Mouse (Mus musculus): ENCODE results near the gene Ggta1. TPM values are rescaled to one million over a fixed set of nuclear protein-coding genes. Genes with fewer than 3 reads are reported as not detected.

The Ggta1 gene
- total RNA-seq, 1 experiment from 2014 or later, result 14.3 TPM

DNA sequence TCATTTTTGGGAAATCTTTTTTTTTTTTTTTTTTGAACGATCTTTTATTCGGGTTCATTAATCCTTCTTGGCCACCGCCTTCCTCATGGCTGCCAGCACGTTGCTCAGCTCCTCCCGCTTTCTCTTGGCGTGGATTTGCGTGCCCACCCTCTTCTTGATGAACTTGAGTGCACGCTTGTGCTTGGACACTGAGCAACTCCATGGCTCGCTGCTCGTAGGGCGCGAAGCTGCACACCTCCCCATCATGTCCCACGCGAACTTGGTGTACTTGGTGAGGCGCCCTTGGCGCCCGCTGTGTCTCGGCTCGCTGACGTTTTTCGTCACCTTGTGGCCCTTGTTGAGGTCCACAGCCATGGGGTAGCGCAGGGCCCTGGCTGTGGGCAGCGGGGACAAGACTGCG, 28.1 kb upstream of the Ggta1 start:
- DNase-seq, result no peak

DNA sequence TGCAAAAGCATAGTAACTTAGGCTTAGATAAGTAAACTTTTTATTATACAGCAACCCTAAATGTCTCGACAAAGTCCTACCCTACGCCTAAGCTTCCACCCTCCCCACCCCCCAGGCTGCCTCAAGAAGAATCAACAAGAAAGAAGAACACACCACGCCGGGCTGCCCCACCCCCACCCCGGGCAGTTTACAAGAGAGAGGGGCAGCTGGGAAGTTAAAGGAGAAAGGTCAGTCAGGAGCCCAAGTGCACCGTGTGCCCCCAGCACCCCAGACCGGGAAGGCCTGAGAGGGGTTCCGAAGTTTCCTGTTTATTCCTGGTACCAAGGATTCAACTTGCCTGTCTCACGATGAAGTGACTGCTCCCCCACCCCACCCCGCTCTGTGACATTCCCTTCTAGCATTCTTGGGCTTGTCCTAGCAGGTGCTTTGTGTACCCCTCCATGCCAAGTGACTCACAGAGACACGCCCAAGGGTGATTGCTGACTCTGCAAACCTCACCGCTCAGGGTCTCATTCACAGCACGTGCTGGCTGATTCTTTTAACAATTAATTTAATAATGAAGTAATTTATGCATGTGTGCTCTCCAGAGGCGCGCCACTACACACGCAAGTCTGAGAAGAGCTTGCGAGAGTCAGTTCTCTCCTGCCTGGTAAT, 27.6 kb upstream of the Ggta1 start:
- DNase-seq, result no peak

- DNase-seq, result no peak
These were observed 24.7 kb upstream of the Ggta1 start for GRCm38 (mm10) chr2:35487700-35488099.

DNA sequence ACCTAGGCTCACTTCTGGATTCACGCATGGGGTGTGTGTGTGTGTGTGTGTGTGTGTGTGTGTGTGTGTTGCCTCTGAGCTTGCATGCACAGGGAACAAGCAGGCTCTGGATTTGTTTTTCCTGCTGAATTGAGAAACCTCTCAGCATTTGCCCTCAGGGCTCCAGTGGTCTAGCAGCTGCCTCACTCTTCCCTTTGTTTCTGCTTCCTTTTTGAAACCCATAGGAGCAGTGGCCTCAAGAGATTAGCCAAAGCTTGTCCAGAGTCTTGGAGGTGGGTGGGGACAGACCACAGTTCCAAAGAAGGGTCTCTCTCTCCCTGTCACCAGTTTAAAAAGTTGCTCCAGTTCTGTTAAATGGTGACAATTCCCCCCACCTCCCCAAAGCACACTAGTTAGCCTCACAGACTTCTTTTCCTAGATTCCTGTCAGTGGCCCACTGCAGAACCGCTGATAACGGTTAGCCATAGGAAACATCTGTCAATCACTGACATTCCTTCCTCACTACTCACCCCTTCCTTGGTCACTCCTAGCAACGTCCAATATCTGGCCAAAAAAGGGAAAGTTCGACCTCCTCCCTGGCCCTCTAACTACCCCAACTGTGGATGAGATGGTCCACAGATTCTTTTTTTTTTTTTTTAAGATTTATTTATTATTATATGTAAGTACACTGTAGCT, 24.1 kb upstream of the Ggta1 start:
- no peak for DNase-seq

DNA sequence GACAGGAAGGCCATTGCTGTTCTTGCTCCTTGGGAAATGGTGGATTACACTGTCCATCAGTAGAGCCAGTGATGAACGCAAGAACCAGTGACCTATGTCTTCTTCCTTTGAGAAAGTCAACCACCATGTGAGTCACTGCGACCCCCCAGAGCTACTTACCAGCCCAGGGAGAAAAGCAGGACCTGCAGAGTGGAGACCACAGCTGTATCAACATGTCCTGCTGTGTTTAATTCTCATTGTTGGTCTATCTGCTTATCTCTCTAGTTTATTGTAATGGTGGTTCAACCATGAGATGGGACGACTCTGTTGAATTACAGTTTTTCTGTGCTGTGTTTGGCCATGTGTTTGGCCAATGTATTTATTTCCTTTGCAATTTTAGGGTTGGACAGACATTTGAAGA, 21.1 kb upstream of the Ggta1 start:
- DNase-seq, result no peak

GRCm38 (mm10) chr2:35483402-35483801, 20.4 kb upstream of the Ggta1 start:
- DNase-seq, result no peak

GRCm38 (mm10) chr2:35481322-35481990, 18.4 kb upstream of the Ggta1 start:
- no peak for DNase-seq

- no peak for DNase-seq
These were observed 17.0 kb upstream of the Ggta1 start for GRCm38 (mm10) chr2:35480073-35480472.

GRCm38 (mm10) chr2:35478812-35479122, 15.7 kb upstream of the Ggta1 start:
- DNase-seq, result no peak

DNA sequence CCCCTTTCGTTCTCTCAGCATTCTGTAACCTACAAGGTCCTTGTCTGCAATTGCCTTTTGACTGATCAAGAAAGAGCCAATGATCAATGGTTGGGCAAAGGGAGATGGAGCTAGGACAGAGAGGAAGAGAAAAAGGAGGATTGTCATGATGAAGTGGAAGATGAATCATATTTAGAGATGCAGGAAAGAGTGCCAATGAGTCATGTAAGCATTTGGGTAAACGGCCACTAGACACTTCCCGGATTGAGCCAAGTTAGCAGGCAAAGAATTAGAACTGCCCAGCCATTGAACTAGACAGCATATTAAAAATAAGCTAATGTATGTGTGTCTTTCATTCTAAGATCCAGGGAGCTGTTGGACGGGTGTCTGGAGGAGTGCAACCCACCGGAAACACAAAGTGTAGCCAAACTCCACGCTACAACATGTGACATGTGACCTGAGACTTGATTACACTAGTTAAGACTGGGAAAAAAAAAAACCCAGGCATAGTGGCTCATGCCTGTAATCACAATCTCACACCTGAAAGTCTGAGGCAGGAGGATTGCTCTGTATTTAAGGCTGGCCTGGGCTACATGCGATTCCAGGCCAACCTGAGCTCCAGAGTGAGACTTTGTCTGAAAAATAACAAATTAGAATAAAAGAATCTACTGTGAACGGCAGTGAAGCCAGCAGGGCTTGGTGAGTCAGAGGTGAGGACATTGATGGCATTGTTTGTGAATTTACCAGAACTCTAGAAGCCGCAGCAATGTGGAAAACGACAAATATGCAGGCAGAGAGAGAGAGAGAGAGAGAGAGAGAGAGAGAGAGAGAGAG, 15.2 kb upstream of the Ggta1 start:
- no peak for DNase-seq

DNA sequence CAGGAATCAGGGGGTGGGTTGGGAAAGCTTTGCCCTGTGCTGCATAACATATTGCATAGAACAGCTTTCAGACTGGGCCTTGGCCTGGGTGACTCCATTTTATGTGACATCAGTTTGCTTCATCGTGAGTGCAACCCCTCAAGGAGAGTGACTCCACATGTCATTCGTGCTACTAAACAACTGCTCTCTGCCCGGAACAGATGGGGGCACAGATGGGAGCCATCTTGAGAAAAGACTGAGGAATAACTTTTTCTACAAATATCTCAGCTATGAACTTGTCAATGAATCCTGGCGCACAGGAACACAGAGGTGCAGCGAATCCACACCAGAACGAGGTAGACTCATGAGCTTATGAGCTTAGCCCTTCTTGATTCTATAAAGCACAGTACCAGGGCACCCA, 14.3 kb upstream of the Ggta1 start:
- no peak for DNase-seq

DNA sequence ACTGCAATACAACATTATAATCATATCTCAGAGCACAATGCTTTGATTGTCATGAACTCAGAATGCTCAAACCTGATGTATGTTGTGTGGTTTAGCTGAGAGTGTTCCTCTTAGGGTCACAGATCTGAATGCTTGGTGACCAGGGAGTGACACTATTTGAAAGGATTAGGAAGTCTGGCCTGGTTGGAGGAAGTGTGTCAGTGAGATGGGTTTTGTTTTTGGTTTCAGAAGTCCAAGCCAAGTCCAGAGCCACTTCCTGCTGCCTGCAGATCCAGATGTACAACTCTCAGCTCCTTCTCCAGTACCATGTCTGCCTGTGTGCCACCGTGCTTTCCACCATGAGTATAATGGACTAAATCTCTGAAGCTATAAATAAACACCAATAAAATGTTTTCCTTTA, 11.9 kb upstream of the Ggta1 start:
- DNase-seq, result no peak

DNA sequence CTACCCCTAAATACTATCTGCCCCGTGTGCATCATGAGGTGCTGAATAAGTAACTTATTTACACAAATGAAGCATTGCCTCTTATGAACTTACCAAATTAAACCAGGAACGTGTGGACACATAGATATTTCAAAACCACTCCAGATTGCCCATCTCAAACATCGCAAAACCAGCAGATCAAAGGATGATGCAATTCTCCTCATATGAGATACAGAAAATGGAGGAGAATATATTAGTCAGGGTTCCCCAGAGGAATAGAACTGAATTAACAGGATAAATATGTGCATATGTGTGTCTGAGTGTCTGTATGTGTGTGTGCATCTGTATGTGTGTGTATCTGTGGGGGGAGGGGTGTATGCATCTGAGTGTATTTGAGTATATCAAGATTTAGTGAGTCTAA, 6.2 kb upstream of the Ggta1 start:
- DNase-seq, result no peak

DNA sequence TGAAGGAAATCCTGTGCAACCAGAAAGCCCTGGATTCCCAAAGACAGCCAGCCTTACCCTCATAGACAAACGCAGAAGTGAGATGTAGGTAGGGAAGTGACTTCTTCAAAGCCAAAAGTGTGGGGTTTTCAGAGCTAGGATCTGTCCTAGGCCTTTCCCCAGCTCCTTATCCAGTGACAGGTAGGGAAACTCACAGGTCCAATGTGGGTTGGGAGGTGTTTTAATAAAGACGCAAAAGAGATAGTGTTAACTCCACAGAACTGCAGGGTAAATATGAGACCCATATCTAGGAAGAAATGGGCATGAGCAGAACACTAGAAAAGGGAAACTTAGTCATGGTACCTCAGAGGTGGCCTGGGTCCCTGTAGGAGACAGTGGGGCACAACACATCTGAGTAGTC, 5.2 kb upstream of the Ggta1 start:
- no peak for DNase-seq

GRCm38 (mm10) chr2:35467855-35468254, 4.8 kb upstream of the Ggta1 start:
- DNase-seq, result no peak

DNA sequence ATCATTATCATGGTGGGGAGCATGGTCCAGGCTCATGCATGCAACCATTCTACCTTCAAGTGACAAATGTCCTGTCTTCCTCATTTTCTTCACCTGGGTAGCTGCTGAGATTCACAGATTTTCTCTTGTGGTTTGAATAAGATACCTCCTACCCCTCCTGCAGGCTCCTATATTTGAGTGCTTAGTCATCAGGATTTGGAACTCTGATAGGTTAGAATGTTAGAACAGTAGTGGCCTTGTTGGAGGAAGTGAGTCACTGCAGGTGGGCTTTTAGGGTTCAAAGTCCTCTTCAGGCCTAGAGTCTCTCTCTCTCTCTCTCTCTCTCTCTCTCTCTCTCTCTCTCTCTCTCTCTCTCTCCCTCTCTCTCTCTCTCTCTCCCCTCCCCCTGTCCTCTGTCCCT, 2.6 kb upstream of the Ggta1 start:
- no peak for DNase-seq

DNA sequence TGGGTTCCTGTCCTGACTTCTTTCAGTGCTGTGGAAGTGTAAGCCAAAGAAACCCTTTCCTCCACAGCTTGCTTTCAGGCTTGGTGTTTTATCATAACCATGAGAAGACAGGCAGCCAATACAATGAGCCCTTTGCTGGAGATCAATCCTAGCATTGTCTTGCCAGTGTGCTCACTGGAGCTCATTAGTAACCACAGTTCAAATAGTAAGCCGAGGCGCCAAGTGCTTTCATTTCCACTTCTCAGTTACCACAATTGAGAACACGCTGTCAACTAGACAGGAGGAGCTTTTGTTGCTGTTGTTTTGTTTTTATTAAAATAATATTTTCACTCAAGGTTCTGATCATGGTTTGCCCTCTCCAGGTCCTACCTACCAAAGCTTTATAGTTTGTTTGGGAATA, 1.5 kb upstream of the Ggta1 start:
- no peak for DNase-seq

DNA sequence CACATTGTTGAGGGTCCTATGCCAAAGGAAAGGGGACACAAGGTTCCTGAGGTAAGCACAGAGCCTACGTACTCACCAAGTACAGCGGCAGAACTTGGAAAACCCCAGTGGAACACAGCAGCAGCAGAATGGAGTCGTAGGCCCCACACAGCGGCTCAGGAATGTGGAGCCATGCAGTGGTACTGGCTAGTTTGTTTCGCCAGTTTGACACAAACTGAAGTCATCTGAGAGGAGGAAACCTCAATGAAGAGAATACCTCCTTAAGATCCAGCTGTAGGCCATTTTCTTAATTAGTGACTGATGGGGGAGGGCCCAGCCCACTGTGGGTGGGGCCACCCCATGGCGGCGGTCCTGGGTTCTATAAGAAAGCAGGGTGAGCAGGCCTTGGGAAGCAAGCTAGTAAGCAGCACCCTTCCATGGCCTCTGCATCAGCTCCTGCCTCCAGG, 1.1 kb upstream of the Ggta1 start:
- no peak for DNase-seq

DNA sequence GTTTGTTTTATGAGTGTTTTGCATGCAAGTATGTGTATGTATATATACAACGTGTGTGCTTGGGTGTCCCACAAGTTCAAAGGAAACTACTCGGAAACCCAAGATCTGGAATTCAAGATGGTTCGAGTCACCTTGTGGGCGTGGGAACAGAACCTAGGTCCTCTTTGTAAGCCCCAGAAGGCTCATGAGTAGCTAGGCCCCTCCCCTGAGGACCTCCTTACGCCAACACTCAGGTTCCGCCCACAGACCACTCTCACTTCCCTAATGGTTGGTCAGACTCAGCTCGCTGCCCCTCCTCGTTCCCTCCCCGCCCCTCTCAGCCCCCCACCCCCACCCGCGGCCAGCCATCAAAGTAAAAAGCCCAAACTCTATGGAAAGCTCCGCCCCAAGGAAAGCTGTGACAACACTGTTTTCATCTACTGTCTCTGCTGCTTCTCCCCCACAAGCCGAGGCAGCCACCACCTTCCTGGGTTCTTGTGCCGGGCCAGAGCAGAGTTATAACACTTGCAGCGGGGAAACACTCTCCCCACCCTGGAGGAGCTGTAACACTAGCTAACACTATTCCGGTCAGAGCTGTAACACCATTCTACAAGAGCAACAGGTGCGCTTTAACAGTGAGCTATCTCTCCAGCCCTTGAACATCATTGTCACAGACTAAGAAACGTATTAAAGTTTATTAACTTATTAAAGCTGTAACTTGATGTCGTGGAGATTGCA, 499 bp upstream of the Ggta1 start:
- peak; percentile 42 for DNase-seq

DNA sequence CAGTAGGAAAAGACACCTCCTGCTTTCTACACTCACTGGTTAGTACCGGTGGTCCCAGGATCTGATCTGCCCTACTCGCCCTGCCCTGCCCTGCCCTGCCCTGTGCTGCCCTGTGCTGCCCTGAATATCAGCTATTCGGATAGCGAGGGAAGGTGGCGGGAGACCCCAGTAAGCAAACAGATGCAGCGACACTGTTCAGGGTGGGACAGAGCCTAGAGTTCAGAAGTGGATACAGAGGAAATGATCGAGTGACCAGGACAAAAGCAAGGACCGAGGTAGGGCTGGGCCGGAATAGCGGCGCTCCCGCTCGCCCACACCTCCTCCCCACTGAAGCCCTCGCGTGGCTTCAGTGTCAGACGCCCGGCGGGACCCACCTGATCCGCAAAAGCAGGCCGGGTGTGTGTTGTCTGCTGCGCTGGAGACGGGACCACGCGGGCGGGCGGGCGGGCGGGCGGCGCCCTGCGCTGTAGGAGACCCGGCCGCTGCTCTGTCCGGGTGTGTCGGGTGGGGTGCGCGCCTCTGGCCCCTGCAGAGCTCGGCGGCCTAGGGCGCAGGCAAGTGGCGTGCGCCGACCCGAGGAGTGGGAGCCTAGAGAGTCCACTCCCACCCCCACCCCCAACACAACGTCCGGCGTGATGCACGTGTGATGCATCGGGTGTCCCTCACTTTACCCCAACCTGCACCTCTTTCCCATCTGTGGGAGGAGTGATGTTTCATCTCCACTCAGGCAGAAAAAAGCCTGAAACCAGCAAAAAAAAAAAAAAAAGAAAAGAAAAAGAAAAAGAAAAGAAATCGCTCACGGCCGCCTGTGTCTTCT, 852 bp downstream of the Ggta1 start:
- DNase-seq, result peak; percentile 59
